Mouse (Mus musculus) skeletal muscle tissue, postnatal 0 days (tissue): ENCODE data around the gene Abcb1a. TPM values are rescaled to one million over a fixed set of nuclear protein-coding genes. Genes with fewer than 3 reads are reported as not detected.

ENCODE experiments used
- polyA plus RNA-seq: library from polyadenylated mRNA; unstranded; fragments of >200 nt; fragmentation: Nextera tagmentation; extraction: Ambion mirVana; gene quantifications from 2 replicates; pipeline ENCODE4 v1.2.1, GENCODE M21; 2015

Abcb1a gene
- 0.37 and 0.58 TPM in 2 replicates for polyA plus RNA-seq

GRCm38 (mm10) chr5:8659911-8660737, at the start of gene Abcb1a:
Gene Abcb1a, plus strand, starts transcription at chr5:8660077.

GRCm38 (mm10) chr5:8622596-8623231, 37.2 kb upstream of the Abcb1a start, which contains the start of gene Rundc3b:
Gene Rundc3b, minus strand, starts transcription at chr5:8622952.

Other genes with a start within 250 kb of the Abcb1a start
- 6.7 and 7.7 TPM in 2 replicates for gene Dbf4, start 237.4 kb upstream of the Abcb1a start, polyA plus RNA-seq
- 4.9 TPM in 2 replicates for gene Slc25a40, start 237.2 kb upstream of the Abcb1a start, polyA plus RNA-seq
- 0.22 and 0.39 TPM in 2 replicates for gene Rundc3b, start 37.1 kb upstream of the Abcb1a start, polyA plus RNA-seq
- 0.89 and 1.3 TPM in 2 replicates for gene Abcb1b, start 138.1 kb downstream of the Abcb1a start, polyA plus RNA-seq
- 2.0 and 2.4 TPM in 2 replicates for gene Abcb4, start 233.6 kb downstream of the Abcb1a start, polyA plus RNA-seq